Mouse (Mus musculus) hindbrain, embryonic 11.5 days (tissue): ENCODE measurements around the gene Nol9. TPM values are rescaled to one million over a fixed set of nuclear protein-coding genes. Genes with fewer than 3 reads are reported as not detected.

ENCODE experiments used
- ATAC-seq: fragments of 200-750 bp; cut with Nextera tagmentation; 2 replicates; pipeline ENCODE4 v1.8.0; 2017; ENCODE audit warnings: mild to moderate bottlenecking, moderate TSS enrichment, moderate library complexity; ENCODE audit not compliant: low FRiP score
- DNase-seq: peaks from one replicate; pipeline ENCODE4 v3.0.0-alpha.2; 2015; ENCODE audit warnings: low spot score
- H3K27ac ChIP-seq: fragments of 300-500 bp; sonication (generic); 2 replicates; pipeline ENCODE4 v1.5.1; 2014; ENCODE audit warnings: mild to moderate bottlenecking, low read depth, low read length
- H3K27me3 ChIP-seq: fragments of 300-500 bp; sonication (generic); 2 replicates; pipeline ENCODE4 v1.6.1; 2014; ENCODE audit warnings: mild to moderate bottlenecking, low read length, moderate library complexity, mixed read lengths; ENCODE audit not compliant: control insufficient read depth, insufficient read depth
- H3K36me3 ChIP-seq: fragments of 300-500 bp; sonication (generic); 2 replicates; pipeline ENCODE4 v1.6.1; 2014; ENCODE audit warnings: mild to moderate bottlenecking, low read length, moderate library complexity, mixed read lengths; ENCODE audit not compliant: control insufficient read depth, insufficient read depth
- H3K4me1 ChIP-seq: fragments of 300-500 bp; sonication (generic); replicated peaks from 2 replicates; pipeline ENCODE4 v1.6.1; 2014; ENCODE audit warnings: low read length, mixed read lengths; ENCODE audit not compliant: control insufficient read depth, insufficient read depth
- H3K4me2 ChIP-seq: fragments of 300-500 bp; sonication (generic); replicated peaks from 2 replicates; pipeline ENCODE4 v1.6.1; 2014; ENCODE audit warnings: mild to moderate bottlenecking, low read depth, low read length
- H3K4me3 ChIP-seq: fragments of 300-500 bp; sonication (generic); 2 replicates; pipeline ENCODE4 v1.5.1; 2014; ENCODE audit warnings: low read depth, low read length
- H3K9ac ChIP-seq: fragments of 300-500 bp; sonication (generic); 2 replicates; pipeline ENCODE4 v1.6.1; 2014; ENCODE audit warnings: low read depth, low read length
- H3K9me3 ChIP-seq: fragments of 300-500 bp; sonication (generic); 2 replicates; pipeline ENCODE4 v1.6.1; 2016; ENCODE audit warnings: low read length; ENCODE audit not compliant: control insufficient read depth
- WGBS: fragments of 180-500 bp; shearing (Covaris S2); extraction: QIAGEN DNeasy Blood & Tissue Kit; methylation state at CpG from one replicate; pipeline ENCODE4 v1.1.7; 2014; 5-methylcytosine and 5-hydroxymethylcytosine counted together
- polyA plus RNA-seq: library from polyadenylated mRNA; unstranded; fragments of >200 nt; fragmentation: Nextera tagmentation; extraction: Ambion mirVana; gene quantifications from 2 replicates; pipeline ENCODE4 v1.2.1, GENCODE M21; 2014

Gene Nol9
- polyA plus RNA-seq, 1 experiment from 2014 or later = 23.2 TPM

DNA sequence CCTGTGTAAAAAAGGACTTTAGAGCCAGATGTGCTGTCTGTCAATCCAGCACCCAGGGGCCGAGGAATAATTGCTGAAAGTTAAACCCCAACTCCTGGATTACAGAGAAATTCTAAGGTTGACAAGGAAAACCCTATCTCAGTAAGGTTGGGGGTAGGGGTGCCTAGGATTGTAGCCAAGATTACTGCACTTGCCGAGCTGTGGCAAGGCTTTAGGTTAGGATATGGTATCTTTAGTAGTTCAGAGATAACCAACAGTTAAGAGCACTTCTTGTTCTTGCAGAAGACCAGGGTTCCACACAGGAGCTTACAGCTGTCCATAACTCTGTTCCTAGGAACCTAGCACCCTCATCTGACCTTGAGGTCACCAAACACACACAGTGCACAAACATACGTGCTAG lies 41.4 kb upstream of the Nol9 start:
- no peaks in the 10 kb centered on the region for H3K27me3 ChIP-seq
- H3K36me3 ChIP-seq = no peaks in the 10 kb centered on the region
- no peaks in the 10 kb centered on the region for H3K9me3 ChIP-seq
- H3K9ac ChIP-seq = no peak overlapping the region
- WGBS = 70% methylated on average over 3 of the region's 3 CpGs
- H3K4me1 ChIP-seq = 0 out of 2 replicates have a peak, but pooled peaks cover 3% of the 10 kb centered on the region
- H3K4me3 ChIP-seq = peak overlapping the region; percentile 100; the same call in 1 of the 2 replicates
- no peak overlapping the region for H3K4me2 ChIP-seq
- no peak overlapping the region for H3K27ac ChIP-seq
- ATAC-seq (no peak), DNase-seq (no peak)

DNA sequence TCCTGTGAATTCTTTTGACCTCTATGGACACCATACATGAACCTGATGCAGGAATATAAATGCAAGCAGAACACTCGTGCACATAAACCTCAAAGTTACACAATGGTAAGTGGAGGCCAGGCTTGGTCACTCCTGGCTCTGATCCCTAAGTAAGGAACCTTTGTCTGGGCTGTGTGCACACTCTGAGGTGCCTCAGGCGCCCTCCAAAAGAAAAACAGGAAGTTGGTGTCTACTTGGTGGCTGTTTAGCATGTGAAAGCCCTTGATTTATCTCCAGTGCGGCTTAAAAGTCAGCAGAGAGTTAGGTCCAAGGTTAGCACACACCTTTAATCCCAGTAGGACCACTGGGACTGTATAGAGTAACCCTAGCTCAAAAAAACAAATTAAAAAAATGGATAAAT lies 39.6 kb upstream of the Nol9 start:
- Histone ChIP-seq H3K36me3 (no peaks in the 10 kb centered on the region), H3K27me3 (no peaks in the 10 kb centered on the region), H3K9ac (no peak overlapping the region), H3K4me3 (no peak overlapping the region), H3K9me3 (no peaks in the 10 kb centered on the region), H3K4me1 (no peaks in the 10 kb centered on the region), H3K4me2 (no peak overlapping the region), H3K27ac (no peak overlapping the region)
- ATAC-seq (no peak), DNase-seq (no peak)
- WGBS = 62% methylated on average over 3 of the region's 3 CpGs

DNA sequence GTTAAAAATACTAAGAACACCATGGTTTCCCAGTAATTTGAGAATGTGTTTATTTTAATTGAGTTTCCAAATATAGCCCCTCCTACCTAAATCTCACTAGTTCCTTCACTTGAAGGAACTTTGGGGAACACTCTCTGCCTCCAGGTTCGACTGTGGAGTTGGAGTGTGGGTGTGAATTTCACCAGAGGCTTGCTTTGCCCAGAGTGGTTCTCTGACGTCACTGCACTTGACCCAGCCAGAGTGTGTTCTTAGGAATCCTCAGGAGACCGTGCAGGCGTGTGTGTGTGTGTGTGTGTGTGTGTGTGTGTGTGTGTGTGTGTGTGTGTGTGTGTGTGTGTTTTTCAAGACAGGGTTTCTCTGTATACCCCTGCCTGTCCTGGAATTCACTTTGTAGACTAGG lies 38.2 kb upstream of the Nol9 start:
- Histone ChIP-seq H3K4me3 (no peak overlapping the region), H3K27ac (no peak overlapping the region), H3K36me3 (no peaks in the 10 kb centered on the region), H3K4me1 (no peaks in the 10 kb centered on the region), H3K27me3 (no peaks in the 10 kb centered on the region), H3K4me2 (no peak overlapping the region), H3K9ac (no peak overlapping the region), H3K9me3 (no peaks in the 10 kb centered on the region)
- no peak for DNase-seq
- no peak for ATAC-seq
- WGBS = 58% methylated on average over 4 of the region's 4 CpGs

DNA sequence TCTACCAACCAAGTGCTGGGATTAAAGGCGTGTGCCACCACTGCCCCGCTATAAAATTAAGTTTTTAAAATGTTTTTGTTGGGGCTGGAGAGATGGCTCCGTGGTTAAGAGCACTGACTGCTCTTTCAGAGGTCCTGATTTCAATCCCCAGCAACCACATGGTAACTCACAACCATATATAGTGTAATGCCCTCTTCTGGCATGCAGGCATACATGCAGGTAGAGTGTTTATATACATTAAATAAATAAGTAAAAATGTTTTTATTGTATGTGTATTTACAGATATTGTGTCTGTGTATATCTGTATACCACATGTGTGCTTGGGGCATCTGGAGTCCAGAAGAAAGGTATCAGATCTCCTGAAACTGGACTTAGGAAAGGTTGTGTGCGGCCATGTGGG lies 37.8 kb upstream of the Nol9 start:
- no peak overlapping the region for H3K27ac ChIP-seq
- H3K9ac ChIP-seq = no peak overlapping the region
- no peaks in the 10 kb centered on the region for H3K36me3 ChIP-seq
- H3K4me3 ChIP-seq = no peak overlapping the region
- no peaks in the 10 kb centered on the region for H3K9me3 ChIP-seq
- DNase-seq = no peak
- ATAC-seq = no peak
- no peaks in the 10 kb centered on the region for H3K27me3 ChIP-seq
- whole genome bisulfite sequencing = 74% methylated on average over 4 of the region's 4 CpGs
- no peaks in the 10 kb centered on the region for H3K4me1 ChIP-seq
- no peak overlapping the region for H3K4me2 ChIP-seq

DNA sequence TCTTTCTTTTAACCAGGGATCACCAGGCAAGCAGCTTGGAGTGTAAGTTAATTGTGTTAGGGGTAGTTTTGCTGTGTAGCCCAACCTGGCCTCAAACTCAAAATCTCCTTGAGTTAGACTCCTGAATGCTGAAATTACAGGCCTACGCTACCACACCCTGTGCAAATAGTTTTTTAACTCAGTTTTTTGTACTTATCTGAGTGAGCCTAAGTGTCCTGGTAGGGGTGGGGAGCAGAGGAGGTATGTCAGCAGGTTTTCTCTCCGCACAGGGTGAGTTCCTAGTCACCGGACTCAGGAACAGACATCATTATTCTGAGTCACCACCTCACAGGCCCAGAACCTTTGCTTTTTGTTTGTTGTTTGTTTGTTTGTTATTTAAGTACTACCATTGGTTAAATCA lies 37.1 kb upstream of the Nol9 start:
- H3K4me2 ChIP-seq = no peak overlapping the region
- H3K27ac ChIP-seq = no peak overlapping the region
- 92% methylated on average over 3 of the region's 3 CpGs for WGBS
- H3K27me3 ChIP-seq = no peaks in the 10 kb centered on the region; the same call in 1 of the 2 replicates
- no peaks in the 10 kb centered on the region for H3K36me3 ChIP-seq
- H3K9me3 ChIP-seq = no peaks in the 10 kb centered on the region
- H3K9ac ChIP-seq = no peak overlapping the region
- DNase-seq (no peak), ATAC-seq (no peak)
- no peaks in the 10 kb centered on the region for H3K4me1 ChIP-seq
- H3K4me3 ChIP-seq = no peak overlapping the region

DNA sequence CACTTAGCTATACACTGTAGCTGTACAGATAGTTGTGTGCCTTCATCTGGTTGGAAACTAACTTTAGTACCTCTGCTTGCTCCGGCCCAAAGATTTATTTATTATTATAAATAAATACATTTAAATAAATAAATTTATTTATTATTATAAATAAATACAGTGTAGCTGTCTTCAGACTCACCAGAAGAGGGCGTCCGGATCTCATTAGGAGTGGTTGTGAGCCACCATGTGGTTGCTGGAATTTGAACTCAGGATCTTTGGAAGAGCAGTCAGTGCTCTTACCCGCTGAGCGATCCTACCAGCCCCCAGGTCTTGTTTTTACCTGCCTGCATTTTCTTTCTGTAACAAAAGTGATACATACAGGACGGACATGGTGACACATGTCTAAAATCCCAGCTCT lies 33.0 kb upstream of the Nol9 start:
- H3K9ac ChIP-seq = no peak overlapping the region
- ATAC-seq = no peak
- H3K4me2 ChIP-seq = no peak overlapping the region
- H3K36me3 ChIP-seq = no peaks in the 10 kb centered on the region
- H3K27ac ChIP-seq = no peak overlapping the region
- no peak overlapping the region for H3K4me3 ChIP-seq
- 82% methylated on average over 6 of the region's 6 CpGs for WGBS
- H3K4me1 ChIP-seq = peaks cover 9% of the 10 kb centered on the region
- DNase-seq = no peak
- peaks cover 20% of the 10 kb centered on the region for H3K27me3 ChIP-seq
- no peaks in the 10 kb centered on the region for H3K9me3 ChIP-seq

DNA sequence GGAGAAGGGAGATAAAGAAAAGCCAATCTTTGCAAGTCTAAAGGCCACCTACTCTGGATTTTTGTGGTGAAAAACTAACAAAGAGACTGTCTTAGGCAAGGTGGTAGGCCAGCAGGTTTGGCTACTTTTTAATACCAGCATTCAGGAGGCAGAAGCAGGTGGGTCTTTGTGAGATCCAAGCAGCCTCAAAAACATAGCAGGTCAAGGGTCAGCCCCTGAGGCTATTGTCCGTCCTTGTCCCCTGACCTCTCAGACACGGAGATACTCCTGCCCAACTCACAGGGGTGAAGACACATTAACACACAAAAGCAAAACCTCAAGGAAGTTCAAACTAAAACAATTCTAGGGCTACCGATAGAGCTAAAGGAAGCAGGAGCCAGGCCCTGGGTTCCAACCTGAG lies 32.3 kb upstream of the Nol9 start:
- H3K9me3 ChIP-seq = no peaks in the 10 kb centered on the region
- no peak overlapping the region for H3K4me3 ChIP-seq
- peaks cover 9% of the 10 kb centered on the region for H3K4me1 ChIP-seq
- H3K4me2 ChIP-seq = no peak overlapping the region
- no peak overlapping the region for H3K9ac ChIP-seq
- ATAC-seq = no peak
- WGBS = 18% methylated on average over 3 of the region's 3 CpGs
- no peaks in the 10 kb centered on the region for H3K36me3 ChIP-seq
- peaks cover 21% of the 10 kb centered on the region for H3K27me3 ChIP-seq
- H3K27ac ChIP-seq = no peak overlapping the region
- DNase-seq = no peak

DNA sequence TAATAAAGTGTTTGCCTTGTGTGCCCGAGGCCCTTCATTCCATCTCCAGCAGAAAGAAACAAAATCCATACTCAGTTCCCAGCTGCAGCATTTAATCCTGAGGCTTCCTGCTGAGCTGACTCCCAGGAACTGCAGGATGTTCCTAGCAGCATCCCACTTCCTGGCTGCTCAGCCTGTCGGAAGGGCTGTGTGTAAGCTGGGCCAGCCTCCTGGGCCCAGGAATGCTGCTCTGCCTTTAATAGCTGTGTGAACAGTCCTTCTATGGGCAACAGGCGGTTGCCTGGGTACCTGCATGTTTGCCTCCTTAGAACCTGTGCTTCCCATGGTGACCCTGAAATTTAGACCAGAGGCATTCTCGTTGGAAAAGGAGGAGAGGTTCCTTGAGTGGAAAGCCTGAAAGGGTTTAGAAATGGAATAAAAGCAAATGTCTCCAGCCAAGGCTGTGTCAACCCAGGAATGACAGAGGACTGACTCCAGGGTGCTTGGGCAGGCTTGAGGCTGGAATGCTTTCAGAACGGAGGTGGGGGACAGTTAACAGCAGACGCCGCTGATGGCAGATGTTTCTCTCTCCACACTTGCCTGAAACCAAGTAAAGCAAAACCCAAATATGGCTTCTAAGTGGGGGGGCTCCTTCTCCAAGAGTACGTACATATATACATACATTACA lies 31.5 kb upstream of the Nol9 start:
- Histone ChIP-seq H3K9me3 (no peaks in the 10 kb centered on the region), H3K9ac (no peak overlapping the region), H3K4me1 (peaks cover 9% of the 10 kb centered on the region), H3K27me3 (peaks cover 21% of the 10 kb centered on the region), H3K36me3 (no peaks in the 10 kb centered on the region), H3K27ac (no peak overlapping the region), H3K4me2 (peak overlapping the region; percentile 100), H3K4me3 (peak overlapping the region; percentile 71)
- WGBS = 4% methylated on average over 8 of the region's 8 CpGs
- DNase-seq (peak; percentile 23), ATAC-seq (no peak)

DNA sequence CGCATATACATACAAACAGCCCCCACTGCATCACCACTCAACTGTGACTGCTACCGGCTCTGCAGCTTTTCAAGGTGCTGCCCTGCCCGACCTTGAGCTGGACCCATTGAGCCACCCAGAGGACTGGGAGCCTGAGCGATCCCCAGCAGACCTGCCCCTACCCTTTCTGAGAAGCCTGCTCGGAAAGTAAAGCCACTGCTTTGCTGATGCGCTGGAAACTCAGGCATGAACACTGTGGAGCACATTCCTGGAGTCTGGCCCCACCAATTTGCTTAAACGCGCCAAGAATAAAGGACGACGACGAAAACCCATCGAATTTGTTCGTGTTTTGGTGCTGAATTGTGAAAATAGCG lies 31.0 kb upstream of the Nol9 start:
- ATAC-seq = no peak

More for the DNA sequence above, 31.0 kb upstream of the Nol9 start:
- Histone ChIP-seq H3K4me3 (peak overlapping the region; percentile 71), H3K27me3 (peaks cover 21% of the 10 kb centered on the region), H3K4me2 (peak overlapping the region; percentile 100), H3K9ac (0 out of 2 replicates have a peak overlapping the region, but pooled peaks have one; percentile 12), H3K9me3 (no peaks in the 10 kb centered on the region), H3K4me1 (peaks cover 9% of the 10 kb centered on the region), H3K36me3 (no peaks in the 10 kb centered on the region), H3K27ac (no peak overlapping the region)
- WGBS = under 1% methylated on average over 14 of the region's 14 CpGs
- no peak for DNase-seq
